Mouse (Mus musculus) mesoderm, embryonic 11.5 days (tissue): ENCODE data around the gene Gm28635.

Experiments used
- DNase-seq: peaks from one replicate; pipeline ENCODE4 v3.0.0-alpha.2; 2012; ENCODE audit warnings: low read depth, low spot score

Gene Gm28635

GRCm38 (mm10) chr2:84592801-84593200, 85.0 kb downstream of the Gm28635 start:
- DNase-seq, result no peak

DNA sequence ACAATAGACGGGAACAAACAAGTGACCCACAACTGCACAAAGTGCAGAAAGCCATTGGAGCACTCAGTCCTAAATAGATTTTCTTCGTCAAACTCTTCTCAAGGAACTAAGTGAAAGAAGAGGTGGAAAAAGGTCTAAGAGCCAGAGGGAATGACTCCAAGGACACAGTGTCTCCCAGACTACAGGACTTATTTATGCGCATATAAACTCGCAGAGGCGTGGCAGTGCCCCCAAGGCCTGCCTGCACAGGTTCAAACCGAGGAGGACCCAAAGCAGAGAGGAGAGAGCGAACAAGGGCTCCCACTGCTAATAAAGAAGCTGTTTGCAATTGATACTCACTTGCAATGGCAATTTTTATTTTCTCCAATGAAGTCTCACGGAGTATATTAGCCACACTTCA, 92.1 kb downstream of the Gm28635 start:
- no peak for DNase-seq

GRCm38 (mm10) chr2:84582286-84582685, 95.6 kb downstream of the Gm28635 start:
- DNase-seq, result no peak

DNA sequence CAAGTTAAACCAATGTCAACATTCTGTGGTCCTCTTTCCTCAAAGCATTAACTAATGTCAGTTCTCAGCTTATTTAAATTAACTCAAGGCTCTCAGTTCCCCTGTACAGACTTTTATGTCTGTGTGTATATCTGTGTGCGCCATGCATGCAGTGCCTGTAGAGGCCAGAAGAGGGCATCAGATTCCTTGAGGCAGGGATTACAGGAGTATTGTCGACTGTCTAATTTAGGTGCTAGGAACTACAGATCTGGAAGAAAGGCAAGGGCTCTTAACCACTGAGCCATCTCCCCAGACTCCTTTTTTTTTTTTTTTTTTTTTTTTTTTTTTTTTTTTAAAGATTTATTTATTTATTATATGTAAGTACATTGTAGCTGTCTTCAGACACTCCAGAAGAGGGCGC, 96.6 kb downstream of the Gm28635 start:
- DNase-seq, result peak; percentile 17

DNA sequence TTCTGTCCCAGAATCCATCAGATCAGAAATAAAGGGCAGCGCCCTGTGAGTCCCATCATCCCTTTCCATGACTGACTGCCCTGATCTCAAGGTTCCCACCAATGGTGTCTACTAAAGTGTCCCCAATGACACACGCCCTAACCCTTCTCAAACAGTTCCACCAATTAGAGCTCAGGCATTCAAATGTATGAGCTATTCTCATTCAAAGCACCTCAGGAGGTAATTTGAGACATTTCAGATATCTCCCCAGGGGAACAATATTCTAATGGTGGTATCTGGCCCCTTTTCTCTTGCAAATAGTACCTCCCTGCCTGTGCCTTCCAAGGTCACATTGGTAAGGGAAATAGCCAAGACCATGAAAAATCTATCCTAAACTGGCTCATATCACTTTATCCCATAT, 98.5 kb downstream of the Gm28635 start:
- no peak for DNase-seq

GRCm38 (mm10) chr2:84574130-84574529, 103.7 kb downstream of the Gm28635 start:
- no peak for DNase-seq

- no peak for DNase-seq
Measured at GRCm38 (mm10) chr2:84556888-84557514, 120.8 kb downstream of the Gm28635 start.
